Mouse (Mus musculus) gastrocnemius, adult 2 months (tissue): ENCODE data around the gene Bcan. TPM values are rescaled to one million over a fixed set of nuclear protein-coding genes. Genes with fewer than 3 reads are reported as not detected.

Experiments used
- DNase-seq: peaks from one replicate; pipeline ENCODE4 v3.0.0; 2022
- H3K27ac ChIP-seq: fragments of 200-600 bp; 2 replicates; pipeline ENCODE4 v1.8.1; 2022; ENCODE audit warnings: mild to moderate bottlenecking
- H3K4me3 ChIP-seq: fragments of 200-600 bp; 2 replicates; pipeline ENCODE4 v1.8.1; 2022; ENCODE audit warnings: mild to moderate bottlenecking, moderate library complexity
- CTCF ChIP-seq: fragments of 200-600 bp; IDR thresholded peaks from 2 replicates; pipeline ENCODE4 v1.8.1; 2022; ENCODE audit warnings: antibody characterized with exemption, mild to moderate bottlenecking, moderate library complexity
- intact Hi-C: fragments of 180-260 bp; cut with DNase I; formaldehyde crosslinking; loops from one replicate; pipeline ENCODE4 v1.15.1; 2025
- total RNA-seq, 2 experiments: library from RNA; stranded (reverse); gene quantifications; 2 replicates each; pipeline ENCODE4 v1.2.3; 2021

The Bcan gene
- total RNA-seq, 2 experiments from 2014 or later = not detected

DNA sequence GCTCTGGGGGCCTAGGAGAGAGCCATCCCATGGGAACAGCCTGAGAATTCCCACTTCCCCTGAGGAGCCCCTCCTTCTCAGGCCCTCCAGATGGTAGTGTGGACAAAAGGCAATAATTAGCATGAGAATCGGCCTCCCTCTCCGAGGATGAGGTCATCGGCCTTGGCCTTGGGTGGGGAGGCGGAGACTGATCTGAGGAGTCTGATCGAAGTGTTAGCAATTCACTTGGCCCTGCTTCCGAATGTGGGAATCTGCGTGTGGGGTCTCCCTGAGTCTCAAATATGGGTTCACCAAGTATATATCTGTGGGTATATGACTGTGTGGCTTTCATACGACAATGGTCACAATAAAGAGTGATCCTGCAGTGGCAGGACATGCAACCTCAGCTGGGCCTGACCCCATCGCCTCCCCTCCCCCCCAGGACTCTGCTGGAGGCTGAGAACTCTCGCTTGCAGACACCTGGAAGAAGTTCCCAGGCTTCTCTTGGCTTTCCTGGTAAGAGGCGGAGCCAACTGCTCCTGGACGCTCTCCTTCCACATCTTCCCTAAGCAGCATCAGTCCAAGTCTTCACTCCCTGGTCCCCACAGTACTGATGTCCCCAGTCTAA lies 25.5 kb downstream of the Bcan start:
- no peak for TF ChIP-seq CTCF
- H3K4me3 ChIP-seq = peak overlapping the region; percentile 71
- DNase-seq = peak; percentile 51
- intact Hi-C loops = loop anchor here (5.0 kb wide), 1 partner anchor 42 kb away; the partner anchor contains the start of genes Isg20l2 and Rrnad1
- peak overlapping the region; percentile 84 for H3K27ac ChIP-seq

DNA sequence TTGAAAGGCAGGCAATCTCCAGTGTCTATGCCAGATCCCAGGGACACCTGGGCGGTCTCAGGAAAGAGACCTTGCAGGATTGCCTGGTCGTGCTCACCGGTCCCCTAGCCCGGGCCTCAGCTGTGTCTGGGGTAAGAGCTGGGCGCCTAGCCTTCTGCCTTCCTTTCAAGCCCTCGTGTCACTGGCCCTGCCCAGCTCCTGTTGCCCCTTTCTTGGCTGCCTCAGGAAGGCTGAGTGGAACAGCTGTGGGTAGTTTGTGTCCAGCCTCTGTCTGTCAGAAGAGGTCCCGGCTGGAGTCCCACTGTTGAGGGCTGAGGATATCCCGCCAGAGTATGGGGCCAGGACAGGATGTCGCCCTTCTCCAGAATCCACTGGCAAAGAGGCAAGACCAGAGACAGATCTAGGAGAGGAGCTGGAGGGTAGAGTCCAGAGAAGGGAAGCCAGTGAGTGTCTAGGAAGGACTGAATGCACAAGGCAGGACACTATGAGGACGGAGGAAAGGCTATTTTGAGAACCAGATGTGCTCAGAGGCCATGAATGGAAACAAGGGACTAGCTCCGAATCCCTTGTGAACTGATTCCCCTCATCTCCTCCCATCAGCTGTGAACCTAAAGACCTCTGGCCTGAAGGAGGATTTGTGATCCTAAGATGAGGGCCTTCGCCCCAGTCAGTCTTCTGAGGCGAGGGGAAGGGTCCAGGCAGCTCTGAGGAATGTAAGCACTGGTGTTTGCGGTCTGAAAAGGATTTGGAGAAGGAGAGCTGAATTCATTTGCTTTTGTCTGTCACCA lies 26.2 kb downstream of the Bcan start:
- DNase-seq = peak; percentile 18
- no peak for TF ChIP-seq CTCF
- intact Hi-C loops = loop anchor here (5.0 kb wide), 1 partner anchor 41 kb away; the partner anchor contains the start of genes Isg20l2 and Rrnad1
- Histone ChIP-seq H3K4me3 (peak overlapping the region; percentile 71), H3K27ac (peak overlapping the region; percentile 84)

DNA sequence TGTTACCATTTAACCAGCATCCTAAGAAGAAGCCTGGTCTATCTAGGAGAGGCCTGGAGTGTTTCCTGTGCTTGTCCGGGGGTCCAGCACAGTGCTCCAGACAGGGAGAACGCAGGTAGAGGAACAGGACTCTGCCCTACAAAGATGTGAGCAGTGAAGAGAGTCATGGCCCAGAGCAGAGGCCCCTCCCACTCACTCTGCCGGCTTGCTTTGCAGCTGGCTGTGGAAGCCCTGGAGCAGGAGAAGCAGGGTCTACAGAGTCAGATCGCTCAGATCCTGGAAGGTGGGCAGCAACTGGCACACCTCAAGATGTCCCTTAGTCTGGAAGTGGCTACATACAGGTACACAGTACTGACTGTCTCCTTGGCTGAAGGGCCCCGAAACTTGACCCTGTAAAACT lies 27.3 kb downstream of the Bcan start:
- intact Hi-C loops = loop anchor here (5.0 kb wide), 1 partner anchor 40 kb away; the partner anchor contains the start of genes Isg20l2 and Rrnad1
- H3K27ac ChIP-seq = peak overlapping the region; percentile 84
- DNase-seq = peak; percentile 15
- TF ChIP-seq CTCF = no peak
- peak overlapping the region; percentile 71 for H3K4me3 ChIP-seq

DNA sequence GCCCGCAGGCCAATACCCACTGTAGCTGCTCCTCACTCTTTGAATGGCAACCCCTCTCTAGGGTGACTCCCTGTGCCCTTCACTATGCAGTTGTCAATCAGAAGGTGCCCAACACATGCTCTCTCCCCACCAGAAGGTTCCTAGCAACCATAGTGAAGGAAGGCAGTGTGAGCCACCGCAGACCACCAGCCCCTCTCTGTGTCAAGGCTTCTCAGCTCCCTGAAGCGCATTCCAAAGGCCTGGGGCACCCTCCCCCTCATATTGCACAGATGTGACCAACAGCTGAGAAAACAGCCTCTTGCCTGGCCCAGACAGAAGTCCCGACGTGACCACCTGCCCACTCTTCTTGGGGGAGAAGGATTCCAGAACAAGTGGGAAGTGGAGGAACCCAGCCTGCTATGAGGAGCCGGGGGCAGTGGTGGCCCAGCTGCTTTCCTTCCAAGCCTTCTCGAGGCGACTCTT lies 27.8 kb downstream of the Bcan start:
- intact Hi-C loops = loop anchor here (5.0 kb wide), 1 partner anchor 40 kb away; the partner anchor contains the start of genes Isg20l2 and Rrnad1

DNA sequence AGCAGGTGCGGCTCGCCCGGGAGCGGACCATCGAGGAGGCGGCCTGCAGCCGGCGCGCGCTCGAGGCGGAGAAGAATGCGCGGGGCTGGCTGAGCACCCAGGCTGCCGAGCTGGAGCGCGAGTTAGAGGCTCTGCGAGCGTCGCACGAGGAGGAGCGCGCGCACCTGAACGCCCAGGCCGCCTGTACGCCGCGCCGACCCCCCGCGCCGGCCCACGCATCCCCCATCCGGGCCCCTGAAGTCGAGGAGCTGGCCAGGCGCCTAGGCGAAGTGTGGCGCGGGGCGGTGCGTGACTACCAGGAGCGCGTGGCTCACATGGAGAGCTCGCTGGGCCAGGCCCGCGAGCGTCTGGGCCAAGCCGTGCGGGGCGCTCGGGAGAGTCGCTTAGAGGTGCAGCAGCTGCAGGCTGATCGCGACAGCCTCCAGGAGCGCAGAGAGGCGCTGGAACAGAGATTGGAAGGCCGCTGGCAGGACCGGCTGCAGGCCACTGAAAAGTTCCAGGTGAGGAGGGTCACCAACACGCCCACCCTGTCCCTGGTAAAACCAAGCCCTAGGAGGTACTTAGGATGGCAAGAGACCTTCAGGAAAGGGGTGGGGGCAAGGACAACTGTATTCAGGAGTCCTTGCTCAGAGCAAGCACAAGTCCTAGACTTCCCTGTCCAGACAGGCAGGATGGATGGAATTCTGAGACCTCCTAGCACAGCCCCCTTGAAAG lies 28.4 kb downstream of the Bcan start:
- intact Hi-C loops = loop anchor here (5.0 kb wide), 1 partner anchor 39 kb away; the partner anchor contains the start of genes Isg20l2 and Rrnad1
- TF ChIP-seq CTCF = no peak
- Histone ChIP-seq H3K27ac (peak overlapping the region; percentile 84), H3K4me3 (peak overlapping the region; percentile 71)
- DNase-seq = no peak

More for the DNA sequence above, 27.8 kb downstream of the Bcan start:
- no peak for TF ChIP-seq CTCF
- DNase-seq = peak; percentile 11
- Histone ChIP-seq H3K27ac (peak overlapping the region; percentile 84), H3K4me3 (peak overlapping the region; percentile 71)

DNA sequence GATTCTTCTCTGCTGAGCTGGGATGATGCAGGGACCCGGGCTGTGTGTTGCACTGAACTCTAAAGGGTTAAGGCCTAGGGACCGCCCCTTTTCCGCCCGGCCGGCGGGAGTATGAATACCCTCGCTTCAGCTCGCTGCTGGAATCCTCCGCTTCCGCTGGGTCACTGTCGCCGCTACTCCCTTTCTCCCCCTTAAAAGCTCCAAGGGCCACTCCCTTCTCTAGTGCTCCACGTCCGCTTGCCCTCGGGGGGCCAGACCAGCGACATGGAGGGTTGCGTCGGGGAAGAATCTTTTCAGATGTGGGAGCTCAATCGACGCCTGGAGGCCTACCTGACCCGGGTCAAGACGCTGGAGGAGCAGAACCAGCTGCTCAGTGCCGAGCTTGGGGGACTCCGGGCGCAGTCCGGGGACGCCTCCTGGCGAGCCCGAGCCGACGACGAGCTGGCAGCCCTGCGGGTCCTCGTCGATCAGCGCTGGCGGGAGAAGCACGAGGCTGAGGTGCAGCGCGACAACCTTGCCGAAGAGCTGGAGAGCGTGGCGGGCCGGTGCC lies 29.0 kb downstream of the Bcan start, which contains the start of gene Nes:
Gene Nes, plus strand, starts transcription at position 140 of the 550 bp plus-strand sequence.
- peak within 1 kb of the TSS; percentile 84 for H3K27ac ChIP-seq
- peak; percentile 67 for DNase-seq
- H3K4me3 ChIP-seq = peak within 1 kb of the TSS; percentile 71
- no peak for TF ChIP-seq CTCF
- intact Hi-C loops = loop anchor here (1.0 to 5.0 kb wide), 2 partner anchors 16 to 39 kb away; partner anchors contain the start of genes Isg20l2 and Rrnad1

DNA sequence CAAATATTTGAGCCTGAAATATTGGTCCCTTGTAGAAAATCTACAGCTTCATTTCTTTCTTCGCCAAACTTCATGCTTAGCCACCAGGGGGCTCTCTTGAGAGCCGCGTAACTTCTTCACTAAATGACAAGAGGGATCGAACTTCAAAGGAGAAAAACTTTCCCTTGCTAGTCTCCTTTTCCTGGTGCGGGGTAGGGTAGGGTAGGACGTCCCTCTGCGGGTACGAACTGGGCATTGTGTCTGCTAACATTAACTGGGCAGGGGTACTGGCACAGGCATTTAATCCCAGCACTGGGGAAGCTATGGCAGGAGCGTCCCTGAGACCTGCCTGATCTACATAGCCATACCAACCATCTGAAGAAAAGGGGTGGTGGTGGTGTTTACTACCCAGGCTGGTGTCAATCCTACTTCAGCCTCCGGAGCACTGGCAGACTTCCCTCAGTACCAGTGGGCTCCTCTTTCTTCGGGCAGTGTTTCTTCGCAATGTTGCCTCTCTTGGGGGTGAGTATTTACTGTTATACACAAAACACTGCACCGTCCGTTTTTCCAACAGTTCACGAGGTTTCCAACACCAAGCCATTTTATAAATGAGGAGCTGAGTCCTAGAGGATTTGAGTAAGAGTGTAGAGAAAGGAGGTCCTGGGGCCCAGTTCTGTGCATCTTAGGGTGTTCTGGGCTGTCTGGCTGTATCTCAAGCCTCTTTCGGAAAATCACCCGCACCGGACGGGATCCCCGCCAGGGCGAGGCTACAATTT lies 29.7 kb downstream of the Bcan start:
- intact Hi-C loops = loop anchor here (1.0 to 5.0 kb wide), 2 partner anchors 17 to 38 kb away; partner anchors contain the start of genes Isg20l2 and Rrnad1
- peak overlapping the region; percentile 71 for H3K4me3 ChIP-seq
- DNase-seq = peak; percentile 63
- H3K27ac ChIP-seq = peak overlapping the region; percentile 84
- peak; percentile 91 for TF ChIP-seq CTCF

DNA sequence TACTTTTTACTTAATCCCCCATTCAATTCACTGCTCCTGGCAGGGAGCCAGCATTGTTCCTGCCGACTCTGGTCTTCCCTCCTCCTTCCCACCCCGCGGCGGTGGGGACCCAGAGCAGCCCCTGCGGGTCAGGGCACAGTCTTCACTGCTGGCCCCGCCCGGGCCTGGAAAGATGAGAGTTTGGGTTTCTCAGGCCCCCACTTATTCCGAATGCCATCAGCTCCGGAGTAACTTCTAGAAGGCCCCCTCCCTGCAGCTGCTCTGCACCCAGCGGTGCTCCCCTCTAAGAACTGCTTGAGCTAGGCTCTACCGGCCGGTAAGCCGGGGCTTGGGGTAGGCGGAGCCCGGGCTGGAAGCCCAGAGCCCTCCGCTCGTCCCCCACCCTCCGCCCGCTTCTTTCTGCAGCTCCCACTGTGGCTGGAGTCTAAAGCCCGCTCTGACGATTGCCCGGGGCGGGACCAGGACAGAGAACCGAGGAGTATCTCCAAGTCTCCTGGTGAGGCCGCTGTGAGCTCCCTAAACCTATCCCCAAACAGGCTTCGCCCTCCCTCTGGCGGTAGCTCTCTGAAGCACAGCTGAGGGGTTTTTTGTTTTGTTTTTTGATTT lies 39.3 kb downstream of the Bcan start:
- DNase-seq = peak; percentile 91
- Histone ChIP-seq H3K27ac (peak overlapping the region; percentile 84), H3K4me3 (peak overlapping the region; percentile 71)
- peak; percentile 96 for TF ChIP-seq CTCF
- intact Hi-C loops = loop anchor here (1.0 kb wide), 1 partner anchor 25 kb away; no protein-coding TSS in a partner anchor

DNA sequence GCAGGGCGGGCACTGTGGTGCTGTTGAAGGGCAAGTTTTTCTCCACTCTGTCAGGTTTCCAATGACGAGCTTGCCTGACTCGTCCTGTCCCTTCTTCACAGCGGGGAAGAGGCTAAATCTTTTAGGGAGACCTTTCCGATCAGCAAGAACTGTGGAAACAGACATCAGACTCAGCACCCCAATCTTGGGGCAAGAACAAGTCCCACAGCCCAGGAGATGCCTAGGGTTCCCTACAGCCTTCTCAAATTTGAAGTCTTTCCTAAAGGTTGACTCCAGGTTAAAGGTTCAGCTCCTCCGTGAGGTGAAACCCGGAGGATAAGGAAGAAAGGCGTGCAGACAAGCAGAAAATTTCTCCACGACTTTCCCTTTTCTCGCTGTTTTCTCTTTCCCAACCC lies 39.8 kb downstream of the Bcan start:
- no peak for DNase-seq
- Histone ChIP-seq H3K27ac (peak overlapping the region; percentile 84), H3K4me3 (peak overlapping the region; percentile 71)
- intact Hi-C loops = no loop called here
- TF ChIP-seq CTCF = no peak

DNA sequence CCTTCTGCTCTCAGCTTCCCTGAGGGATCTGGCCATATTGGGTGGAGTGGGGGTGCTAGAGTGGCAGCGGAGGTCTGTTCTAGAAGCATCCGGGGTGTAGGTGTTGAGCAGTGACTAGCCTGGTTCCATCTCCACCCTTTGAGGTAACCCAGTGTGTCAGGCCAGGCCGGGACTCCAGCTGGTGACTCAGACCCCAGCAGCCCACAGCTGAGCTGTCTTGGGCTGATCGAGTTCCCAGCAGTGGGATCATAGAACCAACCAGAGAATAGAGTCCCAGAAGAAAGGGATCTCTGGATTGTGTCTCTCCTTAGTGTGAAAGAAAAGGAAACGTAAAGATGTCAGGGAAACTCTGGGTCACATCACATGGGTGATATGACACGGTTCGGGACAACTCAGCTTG lies 40.7 kb downstream of the Bcan start:
- TF ChIP-seq CTCF = no peak
- Histone ChIP-seq H3K4me3 (no peak overlapping the region), H3K27ac (no peak overlapping the region)
- intact Hi-C loops = no loop called here
- DNase-seq = no peak

DNA sequence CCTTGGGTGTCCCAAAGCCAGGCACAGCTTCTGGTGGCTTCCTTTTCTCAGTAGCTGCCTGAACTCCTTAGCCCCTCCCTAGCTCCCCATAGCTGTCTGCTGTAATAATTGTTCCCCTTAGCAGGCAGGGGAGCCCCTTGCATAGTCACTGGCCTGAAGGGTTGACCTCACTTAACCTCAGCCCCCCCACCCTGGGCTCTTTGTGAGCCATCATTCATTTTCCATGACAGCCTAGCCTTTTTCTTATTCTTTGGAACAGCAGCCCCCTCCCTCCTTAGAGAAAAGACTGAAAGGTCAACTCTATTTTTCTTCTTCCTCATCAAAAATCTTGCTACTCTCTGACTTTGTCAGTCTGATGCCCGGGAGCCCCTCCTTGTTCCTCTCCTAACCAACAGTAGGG lies 41.1 kb downstream of the Bcan start:
- TF ChIP-seq CTCF = no peak
- H3K27ac ChIP-seq = no peak overlapping the region
- intact Hi-C loops = no loop called here
- DNase-seq = no peak
- no peak overlapping the region for H3K4me3 ChIP-seq
